Mouse (Mus musculus) cerebral cortex, adult 2 months (tissue): ENCODE measurements around the gene Slco1a6.

Experiments used
- WGBS: fragments of 180-500 bp; shearing (Covaris S2); methylation state at CpG from one replicate; pipeline ENCODE4 v1.1.7; 2018; 5-methylcytosine and 5-hydroxymethylcytosine counted together

Slco1a6 gene

GRCm38 (mm10) chr6:142208421-142208820 is at the start of gene Slco1a6:
Gene Slco1a6 (minus strand): TSS chr6:142208521.
- WGBS = 91% methylated on average over 4 of the region's 4 CpGs

- WGBS = 95% methylated on average over 1 of the region's 1 CpGs
Measured at GRCm38 (mm10) chr6:142250738-142251307, 42.5 kb upstream of the Slco1a6 start.

- 92% methylated on average over 5 of the region's 5 CpGs for WGBS
Measured at GRCm38 (mm10) chr6:142245065-142245464, 36.7 kb upstream of the Slco1a6 start.

- 86% methylated on average over 1 of the region's 1 CpGs for WGBS
Measured at GRCm38 (mm10) chr6:142239468-142239867, 31.1 kb upstream of the Slco1a6 start.

- 88% methylated on average over 8 of the region's 8 CpGs for WGBS
Measured at GRCm38 (mm10) chr6:142194245-142194644, 14.1 kb downstream of the Slco1a6 start.

GRCm38 (mm10) chr6:142191962-142192361 is 16.4 kb downstream of the Slco1a6 start:
- WGBS = 75% methylated on average over 1 of the region's 1 CpGs

- 88% methylated on average over 3 of the region's 3 CpGs for WGBS
Measured at GRCm38 (mm10) chr6:142187426-142187825, 20.9 kb downstream of the Slco1a6 start.

- WGBS = 77% methylated on average over 2 of the region's 2 CpGs
Measured at GRCm38 (mm10) chr6:142185868-142186415, 22.4 kb downstream of the Slco1a6 start.

GRCm38 (mm10) chr6:142163406-142163805 is 44.9 kb downstream of the Slco1a6 start:
- 82% methylated on average over 5 of the region's 5 CpGs for WGBS

GRCm38 (mm10) chr6:142161171-142161570 is 47.1 kb downstream of the Slco1a6 start:
- 88% methylated on average over 2 of the region's 2 CpGs for WGBS

GRCm38 (mm10) chr6:142154081-142154480 is 54.2 kb downstream of the Slco1a6 start:
- 94% methylated on average over 5 of the region's 10 CpGs for WGBS

- 94% methylated on average over 1 of the region's 1 CpGs for WGBS
Measured at GRCm38 (mm10) chr6:142148371-142148770, 60.0 kb downstream of the Slco1a6 start.

- WGBS = 44% methylated on average over 3 of the region's 3 CpGs
Measured at GRCm38 (mm10) chr6:142111667-142112305, 96.5 kb downstream of the Slco1a6 start.

- 89% methylated on average over 3 of the region's 3 CpGs for WGBS
Measured at GRCm38 (mm10) chr6:142091126-142091525, 117.2 kb downstream of the Slco1a6 start.

GRCm38 (mm10) chr6:142058281-142058680 is 150.0 kb downstream of the Slco1a6 start:
- WGBS = 91% methylated on average over 3 of the region's 3 CpGs

- 81% methylated on average over 1 of the region's 1 CpGs for WGBS
Measured at GRCm38 (mm10) chr6:142047689-142048088, 160.6 kb downstream of the Slco1a6 start.

GRCm38 (mm10) chr6:142045746-142046145 is 162.6 kb downstream of the Slco1a6 start:
- WGBS = 75% methylated on average over 2 of the region's 2 CpGs

- 94% methylated on average over 3 of the region's 3 CpGs for WGBS
Measured at GRCm38 (mm10) chr6:142041896-142042295, 166.4 kb downstream of the Slco1a6 start.

GRCm38 (mm10) chr6:142040306-142041175 is 167.8 kb downstream of the Slco1a6 start:
- 49% methylated on average over 16 of the region's 16 CpGs for WGBS

GRCm38 (mm10) chr6:142035771-142036170 is 172.6 kb downstream of the Slco1a6 start:
- 94% methylated on average over 2 of the region's 2 CpGs for WGBS
